Mouse (Mus musculus) cerebellum, adult 2 months (tissue): ENCODE measurements around the gene Epm2aip1. TPM values are rescaled to one million over a fixed set of nuclear protein-coding genes. Genes with fewer than 3 reads are reported as not detected.

Source experiments
- DNase-seq, 2 experiments: peaks; one replicate each; pipeline ENCODE4 v3.0.0; 2021
- H3K27ac ChIP-seq: fragments of 200-500 bp; 2 replicates; pipeline ENCODE4 v1.5.1; 2012; ENCODE audit warnings: low read length, control low read depth, inconsistent platforms; ENCODE audit not compliant: insufficient read depth
- H3K27me3 ChIP-seq: fragments of 200-500 bp; 2 replicates; pipeline ENCODE4 v1.6.1; 2012; ENCODE audit warnings: inconsistent platforms, mild to moderate bottlenecking, low read length, moderate library complexity; ENCODE audit not compliant: control insufficient read depth, insufficient read depth
- H3K4me1 ChIP-seq: fragments of 200-500 bp; 2 replicates; pipeline ENCODE4 v1.6.1; 2011; ENCODE audit warnings: low read length; ENCODE audit not compliant: control insufficient read depth, insufficient read depth
- H3K4me3 ChIP-seq: fragments of 200-500 bp; replicated peaks from 2 replicates; pipeline ENCODE3; 2011; ENCODE audit warnings: mild to moderate bottlenecking, low read depth, low read length, control low read depth; ENCODE audit not compliant: insufficient read depth
- CTCF ChIP-seq: fragments of 200-500 bp; IDR thresholded peaks from 2 replicates; pipeline ENCODE4 v1.5.1; 2011; ENCODE audit warnings: low read depth, mild to moderate bottlenecking, control low read depth, low read length, moderate library complexity, borderline replicate concordance; ENCODE audit not compliant: insufficient read depth
- POLR2A ChIP-seq: fragments of 200-500 bp; IDR thresholded peaks from 2 replicates; pipeline ENCODE4 v1.6.1; 2011; ENCODE audit warnings: low read length, control low read depth, borderline replicate concordance; ENCODE audit not compliant: insufficient read depth
- WGBS: fragments of 180-500 bp; shearing (Covaris S2); methylation state at CpG from one replicate; pipeline ENCODE4 v1.1.7; 2018; 5-methylcytosine and 5-hydroxymethylcytosine counted together
- polyA plus RNA-seq: library from polyadenylated mRNA; depleted of rRNA; stranded (reverse); fragments of >200 nt; gene quantifications from 2 replicates; pipeline ENCODE4 v1.2.3, GENCODE M21; 2012

Epm2aip1 gene
- polyA plus RNA-seq, 1 experiment, result 52.8 TPM

- no peak overlapping the region for H3K4me3 ChIP-seq
- H3K27ac ChIP-seq, result no peak overlapping the region
- H3K27me3 ChIP-seq, result no peaks in the 10 kb centered on the region
- H3K4me1 ChIP-seq, result no peaks in the 10 kb centered on the region
- no peak for TF ChIP-seq POLR2A
- no peak for TF ChIP-seq CTCF
- WGBS, result 79% methylated on average over 3 of the region's 3 CpGs
- DNase-seq, result no peak
Measured at GRCm38 (mm10) chr9:111247682-111248246, 24.0 kb upstream of the Epm2aip1 start.

DNA sequence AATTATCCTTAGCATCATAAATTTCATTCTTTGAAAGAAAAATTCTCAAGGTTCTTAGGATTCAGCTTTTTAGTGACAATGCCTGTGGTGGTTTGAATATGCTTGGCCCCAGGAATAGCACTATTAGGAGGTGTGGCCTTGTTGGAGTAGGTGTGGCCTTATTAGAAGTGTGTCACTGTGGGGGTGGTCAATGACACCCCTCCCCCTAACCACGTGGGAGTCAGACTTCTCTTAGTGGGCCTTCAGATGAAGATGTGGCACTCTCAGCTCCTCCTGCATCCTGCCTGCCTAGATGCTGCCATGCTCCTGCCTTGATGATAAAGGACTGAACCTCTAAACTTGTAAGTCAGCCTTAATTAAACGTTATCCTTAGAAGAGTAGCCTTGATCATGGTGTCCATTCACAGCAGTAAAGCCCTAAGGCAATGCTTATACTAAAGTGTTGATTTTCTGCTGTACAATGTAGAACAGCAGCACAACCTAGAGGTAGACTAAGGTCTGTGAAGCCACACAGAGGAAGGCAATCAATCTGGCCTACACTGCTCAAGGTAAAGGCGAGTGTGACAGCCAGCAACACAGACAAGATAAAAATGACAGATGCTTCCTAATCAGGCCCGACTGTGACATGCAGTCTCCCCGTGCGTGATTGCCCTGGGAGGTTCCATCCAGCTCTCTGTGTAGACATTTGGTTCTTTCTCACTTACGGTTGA, 19.4 kb upstream of the Epm2aip1 start:
- Histone ChIP-seq H3K27me3 (no peaks in the 10 kb centered on the region), H3K27ac (no peak overlapping the region), H3K4me1 (no peaks in the 10 kb centered on the region), H3K4me3 (no peak overlapping the region)
- WGBS, result 76% methylated on average over 7 of the region's 7 CpGs
- no peak for DNase-seq
- TF ChIP-seq POLR2A, result no peak
- TF ChIP-seq CTCF, result no peak

GRCm38 (mm10) chr9:111260360-111260985, 11.3 kb upstream of the Epm2aip1 start:
- Histone ChIP-seq H3K27me3 (no peaks in the 10 kb centered on the region), H3K27ac (no peak overlapping the region), H3K4me1 (no peaks in the 10 kb centered on the region), H3K4me3 (no peak overlapping the region)
- 17% methylated on average over 1 of the region's 1 CpGs for WGBS
- DNase-seq, result peak in 1 of 2 experiments; percentile 37
- TF ChIP-seq POLR2A (no peak), CTCF (no peak)

GRCm38 (mm10) chr9:111261356-111261755, 10.4 kb upstream of the Epm2aip1 start:
- WGBS, result 97% methylated on average over 4 of the region's 4 CpGs
- H3K4me1 ChIP-seq, result no peaks in the 10 kb centered on the region
- no peak for DNase-seq
- no peak for TF ChIP-seq CTCF
- TF ChIP-seq POLR2A, result no peak
- no peak overlapping the region for H3K27ac ChIP-seq
- H3K4me3 ChIP-seq, result no peak overlapping the region
- H3K27me3 ChIP-seq, result no peaks in the 10 kb centered on the region

- Histone ChIP-seq H3K27ac (no peak overlapping the region), H3K27me3 (no peaks in the 10 kb centered on the region), H3K4me3 (no peak overlapping the region), H3K4me1 (peaks cover 3% of the 10 kb centered on the region; the same call in 1 of the 2 replicates)
- no peak for DNase-seq
- 96% methylated on average over 2 of the region's 2 CpGs for WGBS
- TF ChIP-seq CTCF, result no peak
- no peak for TF ChIP-seq POLR2A
Measured at GRCm38 (mm10) chr9:111267998-111268397, 3.7 kb upstream of the Epm2aip1 start.

DNA sequence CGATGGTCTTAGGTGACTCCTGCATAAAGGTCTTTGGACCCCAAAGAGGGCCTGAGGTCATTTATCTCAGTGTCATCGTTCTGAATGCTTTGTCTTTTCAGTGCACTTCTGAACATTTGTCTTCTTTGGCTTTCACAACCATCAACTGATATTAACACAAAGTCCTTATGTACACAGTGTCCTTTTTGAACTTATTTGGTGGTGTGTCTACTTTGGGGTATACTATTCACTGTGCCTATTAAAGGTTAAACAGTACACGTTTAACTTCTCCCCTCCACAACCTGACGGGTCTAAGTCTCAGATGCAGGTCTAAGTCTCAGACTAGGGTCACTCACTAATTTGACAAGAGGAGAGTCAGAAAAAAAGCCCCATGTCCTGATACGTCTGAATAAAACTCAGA, 1.1 kb upstream of the Epm2aip1 start:
- TF ChIP-seq POLR2A, result no peak
- no peak for TF ChIP-seq CTCF
- DNase-seq, result no peak
- H3K4me1 ChIP-seq, result peaks cover 9% of the 10 kb centered on the region; the same call in 1 of the 2 replicates
- H3K27me3 ChIP-seq, result no peaks in the 10 kb centered on the region
- no peak overlapping the region; the same call in 1 of the 2 replicates for H3K27ac ChIP-seq
- peak overlapping the region; percentile 95 for H3K4me3 ChIP-seq
- WGBS, result 9% methylated on average over 5 of the region's 5 CpGs

DNA sequence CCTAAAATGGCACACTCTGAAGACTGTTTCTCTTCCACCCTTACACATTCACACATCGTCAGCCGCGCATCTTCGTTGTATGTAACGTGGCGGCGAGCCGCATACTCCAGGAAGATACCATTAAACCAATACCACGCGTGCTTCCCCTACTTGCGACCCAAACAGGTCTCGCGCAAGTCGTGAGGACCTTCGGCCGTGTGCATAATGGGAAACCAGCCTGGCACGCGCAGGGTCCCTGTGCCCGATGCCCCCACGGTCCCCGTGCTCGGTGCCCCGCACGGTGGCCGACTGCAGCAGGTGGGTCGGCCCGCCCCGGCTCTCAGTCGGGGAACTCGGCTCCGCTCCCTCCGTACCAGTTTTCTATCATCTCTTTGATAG, 684 bp upstream of the Epm2aip1 start:
- TF ChIP-seq POLR2A (no peak), CTCF (no peak)
- Histone ChIP-seq H3K4me1 (peaks cover 9% of the 10 kb centered on the region; the same call in 1 of the 2 replicates), H3K27ac (peak overlapping the region; percentile 60), H3K27me3 (no peaks in the 10 kb centered on the region), H3K4me3 (peak overlapping the region; percentile 95)
- WGBS, result under 1% methylated on average over 32 of the region's 32 CpGs
- no peak for DNase-seq
